Mouse (Mus musculus) cerebellum, adult (tissue): ENCODE measurements around the gene Adgre1.
A peak's percentile ranks its signal among the peaks of the same experiment; 100 is the strongest.
"Not testable (repeated sequence)": the region's sequence is repeated elsewhere in the genome, so short reads cannot be mapped to it uniquely, and the experiment has no call there.

Experiments
- ATAC-seq: cut with Nextera tagmentation; 2 replicates; pipeline ENCODE4 v1.9.2; 2017; ENCODE audit warnings: mild to moderate bottlenecking, moderate library complexity, mixed read lengths; ENCODE audit not compliant: insufficient number of reproducible peaks, low FRiP score, low TSS enrichment

Adgre1 gene

GRCm38 (mm10) chr17:57358441-57358840 is at the start of gene Adgre1:
Gene Adgre1, plus strand, starts transcription at chr17:57358691.
- ATAC-seq = no peak

DNA sequence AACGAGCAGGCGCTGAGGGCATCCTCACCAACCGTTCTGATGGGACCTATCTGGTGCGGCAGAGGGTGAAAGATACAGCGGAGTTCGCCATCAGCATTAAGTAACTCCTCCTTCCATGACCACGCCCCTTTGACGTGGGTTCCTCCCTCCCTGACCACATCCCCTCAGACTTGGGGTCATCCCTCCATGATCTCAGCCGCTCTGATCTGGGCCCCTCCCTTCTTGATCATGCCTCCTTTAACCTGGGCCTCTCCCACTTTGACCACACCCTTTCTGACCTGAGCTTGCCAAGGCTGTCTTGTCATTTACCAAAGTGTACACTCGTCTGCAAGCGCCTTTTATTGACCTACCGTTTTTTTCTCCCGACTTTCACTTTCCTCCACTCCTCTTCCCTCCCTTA is 46.7 kb upstream of the Adgre1 start:
- no peak for ATAC-seq

DNA sequence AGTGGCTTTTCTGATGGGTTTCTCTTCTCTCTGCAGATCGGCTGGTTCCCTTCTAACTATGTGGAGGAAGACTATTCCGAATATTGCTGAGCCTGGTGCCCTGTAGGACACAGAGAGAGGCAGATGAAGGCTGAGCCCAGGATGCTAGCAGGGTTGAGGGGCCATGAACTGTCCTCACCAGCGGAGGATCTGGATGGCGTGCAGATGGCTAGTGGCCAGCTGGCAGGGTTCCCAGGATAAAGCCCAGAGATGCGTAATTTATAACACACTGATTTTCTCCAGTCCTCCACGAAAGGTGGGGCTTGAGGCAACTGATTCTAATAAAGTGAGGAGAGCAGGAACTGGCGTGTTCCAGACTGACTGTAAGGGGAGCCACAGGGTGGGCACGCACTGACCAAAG is 30.9 kb upstream of the Adgre1 start:
- ATAC-seq = no peak

GRCm38 (mm10) chr17:57328944-57329343 is 29.5 kb upstream of the Adgre1 start:
- no peak for ATAC-seq

GRCm38 (mm10) chr17:57330993-57331392 is 27.5 kb upstream of the Adgre1 start:
- ATAC-seq = no peak

- ATAC-seq = no peak
Measured at GRCm38 (mm10) chr17:57332241-57332640, 26.2 kb upstream of the Adgre1 start.

DNA sequence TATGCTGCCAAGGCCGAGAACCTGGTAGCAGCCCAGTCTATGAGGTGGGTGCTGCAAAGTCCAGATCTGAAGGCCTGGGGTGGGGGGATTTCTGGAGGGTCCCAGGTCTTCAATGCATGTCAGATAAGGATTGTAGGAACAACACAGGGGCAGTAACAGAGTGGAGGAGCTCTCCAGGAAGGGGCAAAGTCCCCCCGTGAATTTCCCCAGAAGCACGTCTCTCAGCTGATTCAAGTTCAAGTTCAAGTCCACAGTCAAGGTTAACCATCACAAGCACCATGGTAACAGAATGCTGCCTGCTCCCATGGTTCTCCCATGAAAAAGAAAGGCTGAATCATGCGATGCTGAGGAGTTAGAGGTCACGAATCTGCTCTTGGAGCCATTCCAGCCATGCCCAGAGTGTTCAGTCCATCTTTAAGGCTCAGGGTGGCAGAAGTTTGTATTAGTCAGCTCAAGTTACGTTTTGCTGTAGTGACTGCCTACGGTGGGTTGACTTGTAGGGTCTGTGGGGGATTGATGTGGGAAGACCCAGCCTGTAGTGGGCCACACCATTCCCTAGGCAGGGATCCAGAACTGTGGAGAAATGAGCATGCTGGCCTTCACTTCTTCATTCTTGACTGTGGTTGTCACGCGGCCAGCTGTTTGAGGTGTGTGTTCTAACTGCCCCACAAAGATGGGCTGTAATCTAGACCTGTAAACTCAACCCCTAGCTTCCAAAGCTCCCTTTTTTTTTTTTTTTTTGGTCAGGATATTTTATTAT is 24.3 kb upstream of the Adgre1 start:
- no peak for ATAC-seq

GRCm38 (mm10) chr17:57334761-57335150 is 23.7 kb upstream of the Adgre1 start:
- peak; percentile 49; the same call in 1 of the 2 replicates for ATAC-seq

- ATAC-seq = not testable (repeated sequence)
Measured at GRCm38 (mm10) chr17:57335194-57335593, 23.3 kb upstream of the Adgre1 start.

GRCm38 (mm10) chr17:57335673-57336303 is 22.7 kb upstream of the Adgre1 start:
- ATAC-seq = peak; percentile 84

- no peak for ATAC-seq
Measured at GRCm38 (mm10) chr17:57337996-57338395, 20.5 kb upstream of the Adgre1 start.

GRCm38 (mm10) chr17:57339298-57339697 is 19.2 kb upstream of the Adgre1 start:
- no peak for ATAC-seq

GRCm38 (mm10) chr17:57341568-57341967 is 16.9 kb upstream of the Adgre1 start:
- no peak for ATAC-seq

DNA sequence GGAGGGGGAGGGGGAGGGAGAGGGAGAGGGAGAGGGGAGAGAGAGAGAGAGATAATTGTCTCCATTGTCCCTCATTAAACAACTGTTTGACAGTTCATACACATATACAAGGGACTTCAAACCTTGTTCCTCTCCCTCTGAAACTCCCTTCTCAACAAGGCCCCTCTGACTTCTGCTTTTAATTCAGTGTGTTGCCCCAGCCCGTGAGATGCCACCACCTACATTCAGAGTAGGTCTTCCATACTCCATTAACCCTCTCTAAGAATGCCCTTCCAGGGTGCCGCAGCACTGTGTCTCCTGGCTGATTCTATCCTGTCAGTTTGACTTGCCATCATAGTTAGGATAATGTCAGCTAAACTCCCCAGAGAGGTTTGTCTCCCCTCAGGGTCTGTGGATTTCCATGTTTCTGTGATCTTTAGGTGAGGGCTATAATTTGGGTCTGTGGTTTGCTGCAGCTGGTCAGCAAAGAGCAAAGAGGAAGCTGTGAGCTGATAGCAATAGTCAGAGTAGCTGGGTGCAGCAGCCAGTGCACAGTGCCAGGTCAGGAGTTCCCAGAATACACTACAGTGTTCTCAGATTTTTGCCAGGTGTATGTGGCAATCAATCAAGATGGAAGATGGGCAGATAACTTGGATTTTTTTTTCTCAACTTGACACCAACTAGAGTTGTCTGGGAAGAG is 14.3 kb upstream of the Adgre1 start:
- ATAC-seq = no peak

GRCm38 (mm10) chr17:57347017-57347416 is 11.5 kb upstream of the Adgre1 start:
- no peak for ATAC-seq

DNA sequence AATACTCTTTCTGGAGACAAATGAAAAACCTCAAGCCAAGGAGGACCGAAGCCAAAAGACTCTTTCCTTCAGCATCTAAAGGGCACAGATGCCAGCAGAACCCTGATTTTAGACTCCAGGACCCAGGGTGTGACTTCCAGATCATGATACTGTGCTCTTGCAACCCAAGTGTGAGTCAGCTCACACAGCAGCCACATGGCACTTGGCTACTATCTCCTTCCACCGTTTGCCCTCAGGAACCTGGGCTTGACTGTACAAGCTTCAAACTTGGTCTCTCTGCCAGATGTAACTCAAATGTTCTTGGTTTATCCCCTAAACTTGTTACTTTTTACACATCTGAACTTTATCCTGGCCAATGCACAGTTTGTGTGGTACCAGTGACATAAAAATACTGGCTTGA is 10.7 kb upstream of the Adgre1 start:
- no peak for ATAC-seq

DNA sequence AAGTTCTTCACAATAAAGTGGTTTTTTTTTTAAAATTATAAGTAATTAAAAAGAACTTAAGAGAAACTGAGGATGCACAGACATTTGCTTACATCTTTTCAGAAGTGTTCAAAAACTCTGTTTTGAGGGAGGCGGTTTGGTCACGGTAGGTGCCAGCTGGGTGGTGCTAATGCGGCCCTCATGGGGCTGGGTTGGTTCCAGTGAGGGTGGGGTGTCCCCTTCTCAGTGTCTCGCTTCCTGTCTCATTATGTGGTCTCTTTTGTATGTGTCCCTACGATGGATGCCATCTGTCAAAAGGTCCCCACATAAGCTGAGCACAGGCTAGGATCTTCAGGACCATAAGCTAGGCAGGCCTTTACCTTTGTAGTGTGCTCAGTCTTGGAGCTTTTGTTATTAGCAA is 9.4 kb upstream of the Adgre1 start:
- no peak for ATAC-seq

DNA sequence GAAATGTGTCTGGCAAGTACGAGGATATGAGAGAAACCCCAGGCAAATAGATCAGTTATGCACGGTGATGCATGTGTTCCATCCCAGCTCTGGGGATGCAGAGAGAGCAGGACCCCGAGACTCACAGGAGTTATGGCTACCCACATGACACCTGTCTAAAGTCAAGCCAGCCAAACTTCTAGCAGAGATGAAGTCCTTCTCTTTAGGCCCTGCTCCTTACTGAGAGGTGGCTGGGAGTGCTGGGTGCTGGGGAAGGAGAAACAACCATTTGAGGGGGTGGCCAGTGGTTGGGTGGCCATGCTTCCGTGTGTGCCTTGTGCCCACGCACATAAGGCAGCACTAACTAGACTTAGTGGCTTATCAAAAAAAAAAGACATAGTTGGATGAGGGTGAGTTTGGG is 8.3 kb upstream of the Adgre1 start:
- no peak for ATAC-seq

GRCm38 (mm10) chr17:57351107-57351506 is 7.4 kb upstream of the Adgre1 start:
- no peak for ATAC-seq

GRCm38 (mm10) chr17:57359485-57360241 is 1.2 kb downstream of the Adgre1 start:
- ATAC-seq = no peak
